Mouse (Mus musculus): ENCODE results near the gene Mafk. TPM values are rescaled to one million over a fixed set of nuclear protein-coding genes. Genes with fewer than 3 reads are reported as not detected.

Gene Mafk
- total RNA-seq, 2 experiments from 2014 or later: 28.8 to 39.0 TPM

DNA sequence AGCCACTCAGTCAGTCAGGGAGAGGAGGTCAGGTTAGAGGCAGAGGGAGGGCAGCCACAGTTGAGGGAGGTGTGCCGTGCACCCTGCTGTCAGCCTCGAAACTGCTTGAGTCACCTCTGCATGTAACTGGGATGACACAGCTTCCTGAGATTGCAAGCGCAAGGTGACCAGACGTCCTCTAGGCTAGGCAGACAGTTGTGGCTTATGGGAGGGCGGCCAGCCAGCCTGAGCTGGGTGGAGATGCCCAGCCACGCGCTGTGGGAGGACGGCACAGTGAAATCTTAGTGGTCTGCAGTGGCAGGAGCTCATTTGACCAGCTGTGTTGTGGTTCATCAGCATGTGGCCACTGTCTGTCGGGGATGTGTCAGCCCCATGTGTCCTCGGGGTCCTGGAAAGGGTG lies 3.6 kb downstream of the Mafk start:
- peak in 1 of 2 experiments; percentile 60 for DNase-seq (ENCODE audit: low spot score in 2 of 2)

DNA sequence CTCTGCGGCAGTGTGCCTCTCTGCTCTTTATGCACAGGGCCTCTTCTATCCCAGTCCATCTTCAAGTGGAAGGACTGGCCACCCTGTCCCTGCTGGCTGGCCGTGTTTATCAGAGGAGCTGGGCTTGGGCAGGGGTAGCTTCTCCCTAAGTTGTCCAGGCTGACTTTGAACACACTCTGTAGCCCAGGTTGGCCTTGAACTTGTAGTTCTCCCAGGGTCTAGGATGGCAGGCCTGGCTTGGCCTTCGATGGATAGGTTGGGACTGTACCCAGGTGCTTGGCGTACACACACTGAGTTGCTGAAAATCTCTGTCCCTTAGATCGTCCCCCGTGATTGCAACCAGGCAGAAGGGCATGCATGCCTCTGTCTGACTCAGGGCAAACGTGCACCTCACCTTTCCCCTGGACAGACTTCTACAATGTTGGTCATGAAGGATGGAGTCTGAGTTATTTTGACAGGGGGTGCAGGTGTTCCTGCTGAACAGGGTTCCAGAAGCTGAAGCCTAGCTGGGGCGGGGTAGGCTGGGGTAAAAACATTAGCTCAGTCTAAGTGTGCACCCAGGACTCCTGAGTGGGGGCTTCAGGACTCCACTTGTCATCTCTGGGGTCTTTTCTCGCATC lies 4.8 kb downstream of the Mafk start:
- DNase-seq (ENCODE audit: low spot score in 2 of 2): peak in 1 of 2 experiments; percentile 28

DNA sequence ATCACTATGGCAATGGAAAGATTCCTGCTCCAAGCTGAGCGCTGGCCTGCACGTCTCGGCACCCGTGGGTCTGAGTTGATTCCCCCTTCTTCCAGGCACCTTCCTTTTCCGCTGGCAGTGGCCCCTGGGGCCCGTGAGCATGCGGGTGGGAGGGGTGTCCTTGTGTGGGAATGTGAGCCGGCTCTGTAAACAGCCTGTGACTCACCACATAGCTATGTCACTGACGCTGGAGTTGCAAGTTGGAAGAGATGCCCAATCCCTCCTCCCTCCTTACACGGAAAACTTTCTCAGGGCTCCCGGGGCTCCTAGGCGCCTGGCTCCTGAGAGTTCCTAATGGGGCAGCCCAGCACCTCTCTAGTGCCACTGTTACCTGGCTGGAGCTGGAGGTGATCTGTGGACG lies 5.6 kb downstream of the Mafk start:
- peak; percentile 74 to 81 for DNase-seq (ENCODE audit: low spot score in 2 of 2)

DNA sequence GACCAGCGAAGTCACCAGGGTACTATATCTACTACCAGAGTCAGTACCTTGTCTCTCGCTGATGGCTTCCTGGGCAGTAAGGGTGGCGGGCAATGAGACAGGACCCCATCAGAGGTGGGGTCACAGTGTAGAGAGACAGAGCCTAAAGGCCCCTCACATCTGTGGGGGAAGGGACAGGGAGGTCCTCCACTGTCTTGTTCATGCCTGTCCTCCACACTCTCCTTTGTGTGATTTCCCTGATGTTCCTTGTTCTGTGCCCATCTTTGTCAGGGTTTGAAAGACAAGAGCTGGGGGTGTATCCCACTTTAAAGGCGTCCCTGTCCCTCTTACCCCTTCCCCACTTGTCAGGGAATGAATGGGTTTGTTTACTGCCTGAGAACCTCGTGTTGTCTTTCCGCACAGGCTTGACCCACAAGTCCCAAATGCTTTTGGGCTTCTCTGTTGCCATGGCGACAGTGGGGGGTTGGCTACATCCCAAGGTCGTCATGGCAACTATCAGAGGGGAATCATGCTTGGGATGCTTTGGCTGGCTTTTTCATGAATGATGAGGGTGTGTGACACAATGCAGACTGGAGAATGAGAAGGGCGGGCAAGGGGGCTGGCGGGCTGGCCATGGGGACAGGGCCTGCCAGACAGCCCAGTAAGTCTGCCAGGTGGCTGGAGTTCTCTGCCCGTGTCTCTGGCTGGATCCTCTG lies 6.3 kb downstream of the Mafk start:
- peak; percentile 87 to 92 for DNase-seq (ENCODE audit: low spot score in 2 of 2)

DNA sequence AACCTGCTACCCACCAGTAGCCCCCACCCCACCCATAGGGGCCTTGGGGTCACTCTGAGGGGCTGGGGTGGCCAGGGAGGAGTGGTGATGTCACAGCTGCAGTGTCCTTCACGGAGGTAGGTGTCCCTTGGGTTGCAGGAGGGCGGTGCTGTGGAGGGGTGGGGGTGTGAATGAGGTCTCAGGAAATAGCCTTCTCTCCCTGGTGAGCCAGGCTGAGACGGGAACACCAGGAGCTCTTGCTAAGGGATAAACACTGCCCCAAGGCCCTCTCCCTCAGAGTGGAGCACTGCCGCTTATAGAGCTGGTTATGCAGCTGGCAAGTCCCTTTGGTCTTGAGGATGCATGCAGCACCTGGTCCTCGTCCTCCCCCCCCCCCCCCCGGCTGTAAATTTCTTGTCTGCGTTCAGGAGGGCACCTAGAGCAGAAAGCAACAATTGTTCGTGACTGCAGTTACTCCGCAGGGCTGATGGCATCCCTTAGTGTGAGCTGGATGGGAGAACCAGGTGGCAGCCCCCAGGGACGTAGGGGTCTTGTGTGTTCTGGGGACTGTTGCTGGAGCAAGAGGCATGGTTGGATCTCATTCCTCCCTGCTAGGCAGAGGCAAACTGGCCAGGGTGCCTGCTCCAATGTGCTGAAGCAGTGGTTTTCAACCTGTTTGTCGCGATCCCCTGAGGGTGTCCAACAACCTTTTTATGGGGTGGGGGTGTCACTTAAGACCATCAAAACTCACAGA lies 7.0 kb downstream of the Mafk start:
- no peak for DNase-seq (ENCODE audit: low spot score in 2 of 2)

DNA sequence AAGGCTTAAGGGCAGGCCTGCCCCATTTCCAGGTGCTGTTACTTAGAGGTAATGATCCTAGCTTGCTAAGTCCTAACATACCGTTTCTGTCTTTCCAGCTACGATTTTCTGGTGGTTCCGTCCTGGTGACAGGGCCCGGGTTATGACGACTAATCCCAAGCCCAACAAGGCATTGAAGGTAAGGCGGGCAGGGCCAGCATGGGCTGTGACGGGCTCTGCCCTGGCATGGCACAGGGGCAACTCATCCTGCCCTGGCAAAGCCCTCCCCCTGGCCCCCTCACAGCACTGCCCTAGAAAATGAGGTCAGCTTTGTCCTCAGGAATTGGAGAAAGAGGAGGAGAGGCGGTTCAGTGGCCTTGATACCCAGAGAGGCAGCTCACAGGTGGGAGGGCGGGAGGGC lies 7.7 kb downstream of the Mafk start:
- DNase-seq (ENCODE audit: low spot score in 2 of 2): no peak

DNA sequence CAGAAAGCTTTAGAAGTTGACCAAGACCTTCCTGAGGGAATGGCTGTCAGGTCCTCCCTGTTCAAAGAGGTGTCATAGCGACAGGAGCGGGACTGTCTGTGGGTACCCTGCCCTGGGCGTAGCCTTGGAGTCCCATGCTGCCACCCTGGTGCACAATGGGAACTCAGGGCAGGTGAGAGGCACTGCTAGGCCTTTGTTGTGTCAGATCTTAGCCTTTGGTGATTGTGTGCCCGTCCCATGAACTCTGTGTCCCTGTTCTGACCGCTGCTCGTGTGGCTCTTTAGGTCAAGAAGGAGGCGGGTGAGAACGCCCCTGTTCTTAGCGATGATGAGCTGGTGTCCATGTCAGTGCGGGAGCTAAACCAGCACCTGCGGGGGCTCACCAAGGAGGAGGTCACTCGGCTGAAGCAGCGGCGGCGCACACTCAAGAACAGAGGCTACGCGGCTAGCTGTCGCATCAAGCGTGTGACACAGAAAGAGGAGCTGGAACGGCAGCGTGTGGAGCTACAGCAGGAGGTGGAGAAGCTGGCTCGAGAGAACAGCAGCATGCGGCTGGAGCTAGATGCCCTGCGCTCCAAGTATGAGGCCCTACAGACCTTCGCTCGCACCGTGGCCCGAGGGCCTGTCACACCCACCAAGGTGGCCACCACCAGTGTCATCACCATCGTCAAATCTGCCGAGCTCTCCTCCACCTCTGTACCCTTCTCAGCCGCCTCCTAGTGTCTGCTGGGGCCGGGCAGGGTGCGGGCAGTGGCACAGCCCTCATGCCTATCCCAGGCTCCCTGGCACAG lies 8.7 kb downstream of the Mafk start:
- no peak for DNase-seq (ENCODE audit: low spot score in 2 of 2)

DNA sequence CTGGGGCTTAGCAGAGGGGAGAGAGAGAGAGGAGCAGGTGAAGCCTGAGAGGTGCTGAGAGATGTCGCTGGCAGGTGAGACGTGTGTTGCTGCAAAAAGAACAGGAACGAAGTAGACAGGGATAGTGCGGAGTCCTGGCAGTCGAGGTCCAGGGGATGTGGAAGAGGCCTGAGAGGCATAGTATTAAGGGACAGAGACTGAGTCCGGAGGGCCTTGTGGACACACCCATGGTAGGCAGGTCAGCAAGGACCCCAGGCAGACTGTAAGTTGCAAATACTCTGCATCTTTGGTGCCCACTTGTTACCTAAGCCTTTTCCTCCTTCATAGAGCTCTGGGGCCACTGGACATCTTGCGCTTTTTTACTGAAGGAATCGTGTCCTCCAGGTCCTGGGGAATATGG lies 9.9 kb downstream of the Mafk start:
- DNase-seq (ENCODE audit: low spot score in 2 of 2): no peak

DNA sequence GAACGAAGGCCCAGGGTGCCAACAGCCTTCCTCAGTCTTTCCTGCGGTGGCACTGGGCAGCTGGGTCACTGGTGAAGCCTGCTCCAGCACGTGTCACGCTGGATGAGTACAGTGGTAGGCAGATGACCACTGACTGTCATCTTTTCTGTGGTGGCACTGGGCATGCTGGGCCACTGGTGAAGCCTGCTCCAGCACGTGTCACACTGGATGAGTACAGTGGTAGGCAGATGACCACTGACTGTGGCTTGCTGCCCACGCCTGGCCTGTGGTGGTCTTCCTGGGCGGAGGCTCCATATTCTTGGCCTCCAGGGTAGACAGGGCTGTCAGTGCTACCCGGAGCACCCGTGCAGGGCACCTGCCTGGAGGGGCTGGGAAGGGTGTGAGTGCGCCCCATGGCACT lies 10.6 kb downstream of the Mafk start:
- DNase-seq (ENCODE audit: low spot score in 2 of 2): no peak

DNA sequence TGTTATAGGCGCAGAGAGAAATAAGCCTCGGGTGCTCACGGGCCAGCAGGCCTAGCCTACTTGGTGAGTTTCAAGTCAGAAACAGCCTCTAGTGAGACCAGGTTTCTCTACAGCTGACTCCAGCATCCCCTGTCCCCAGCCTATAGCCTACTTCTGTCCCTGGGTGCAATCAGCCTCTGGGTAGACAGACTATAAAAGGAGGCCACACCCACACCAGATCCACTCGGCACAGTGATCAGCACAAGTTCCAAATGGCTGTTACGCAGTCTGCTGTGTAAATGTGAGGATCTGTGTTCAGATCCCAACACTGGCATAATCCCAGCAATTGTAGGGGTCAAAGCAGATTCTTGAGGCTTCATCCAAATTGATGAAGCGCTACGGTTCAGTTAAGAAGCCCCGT lies 11.9 kb downstream of the Mafk start:
- DNase-seq (ENCODE audit: low spot score in 2 of 2): no peak

DNA sequence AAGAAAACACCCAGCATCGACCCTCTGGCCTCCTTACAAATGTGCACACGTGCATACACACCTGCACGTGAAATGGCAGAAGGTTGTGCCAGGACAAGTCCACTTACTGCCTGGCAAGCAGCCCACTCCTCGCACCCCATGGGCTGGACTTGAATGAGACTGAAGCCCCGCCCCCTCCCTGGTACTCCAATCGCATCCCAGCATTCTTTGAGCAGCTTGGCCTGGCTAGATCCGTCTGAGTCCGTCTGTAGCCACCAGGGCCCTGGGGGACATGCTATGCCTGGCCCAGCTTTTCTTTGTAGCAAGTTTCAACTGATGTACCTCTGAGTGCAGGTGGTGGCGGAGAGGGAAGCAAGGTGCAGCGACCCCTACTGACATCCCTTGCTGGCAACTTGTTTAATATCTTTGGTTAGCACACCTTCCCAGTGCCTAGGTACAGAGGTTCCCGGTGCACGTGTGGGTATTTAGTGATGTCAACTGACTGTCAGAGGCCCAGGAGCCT lies 12.3 kb downstream of the Mafk start:
- no peak for DNase-seq (ENCODE audit: low spot score in 2 of 2)

DNA sequence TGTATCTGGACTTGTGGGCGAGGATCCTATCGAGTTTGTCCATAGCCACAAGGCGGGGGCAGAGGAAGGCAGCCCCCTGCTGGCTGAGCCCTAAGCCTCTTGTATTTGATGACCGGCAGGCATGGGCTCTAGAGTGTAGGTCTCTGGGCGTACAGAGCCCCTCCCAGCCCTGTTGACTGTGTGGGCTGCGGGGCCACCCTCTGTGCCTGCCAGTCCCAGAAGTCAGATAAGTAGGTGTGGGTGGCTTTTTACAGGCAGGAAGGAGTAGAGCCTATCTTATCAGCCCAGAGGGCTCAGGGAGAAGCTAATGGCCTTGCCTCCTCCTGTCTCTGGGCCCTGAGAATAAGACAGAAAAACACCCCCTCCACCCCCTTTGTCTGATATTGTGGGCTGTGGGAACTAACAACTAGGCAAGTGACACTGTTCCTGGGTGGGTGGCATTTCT lies 12.8 kb downstream of the Mafk start:
- no peak for DNase-seq (ENCODE audit: low spot score in 2 of 2)

DNA sequence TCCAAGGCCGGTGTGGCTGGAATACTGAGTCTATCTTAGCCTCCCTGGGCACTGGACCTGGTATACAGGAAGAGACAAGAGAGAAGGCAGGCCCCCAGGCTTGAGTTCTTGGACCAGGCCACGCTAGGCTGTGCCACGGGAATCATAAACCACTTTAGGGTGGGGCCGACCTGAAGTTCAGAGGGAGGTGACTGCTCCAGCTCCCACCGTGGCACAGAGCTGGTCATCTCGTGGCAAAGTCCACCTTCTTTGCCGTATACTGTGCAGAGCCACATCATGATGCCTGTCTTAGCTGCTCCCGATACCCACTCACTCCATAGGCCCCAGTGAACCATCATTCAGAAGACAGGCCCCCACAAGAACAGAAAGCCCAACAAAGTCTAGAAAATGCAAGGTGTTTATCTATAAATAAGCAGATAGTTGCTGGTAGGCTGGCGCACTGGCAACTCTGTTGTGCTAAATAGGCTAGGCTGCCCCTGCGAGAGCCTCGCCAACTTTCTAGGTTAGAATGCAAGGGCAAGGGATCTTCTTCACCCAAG lies 13.3 kb downstream of the Mafk start:
- DNase-seq (ENCODE audit: low spot score in 2 of 2): no peak

DNA sequence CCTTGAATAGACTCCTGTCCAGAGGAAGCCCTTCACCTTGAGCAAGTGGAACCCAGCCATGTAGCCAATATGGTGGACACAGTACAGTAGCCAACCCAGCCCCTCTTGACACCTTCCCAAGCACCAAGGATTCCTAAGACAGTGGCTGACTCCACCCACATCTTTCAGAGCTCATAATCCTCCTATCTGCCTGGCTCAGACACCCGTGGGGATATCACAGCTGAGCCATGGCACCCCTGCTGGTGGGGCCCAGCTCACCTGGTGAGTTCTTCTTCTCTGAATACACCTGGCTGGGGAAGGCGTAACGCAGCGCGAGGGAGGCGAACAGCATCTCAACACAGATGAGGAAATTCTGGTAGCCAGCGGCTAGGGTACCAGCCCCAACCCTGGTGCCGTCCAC lies 14.6 kb downstream of the Mafk start:
- DNase-seq (ENCODE audit: low spot score in 2 of 2): no peak

DNA sequence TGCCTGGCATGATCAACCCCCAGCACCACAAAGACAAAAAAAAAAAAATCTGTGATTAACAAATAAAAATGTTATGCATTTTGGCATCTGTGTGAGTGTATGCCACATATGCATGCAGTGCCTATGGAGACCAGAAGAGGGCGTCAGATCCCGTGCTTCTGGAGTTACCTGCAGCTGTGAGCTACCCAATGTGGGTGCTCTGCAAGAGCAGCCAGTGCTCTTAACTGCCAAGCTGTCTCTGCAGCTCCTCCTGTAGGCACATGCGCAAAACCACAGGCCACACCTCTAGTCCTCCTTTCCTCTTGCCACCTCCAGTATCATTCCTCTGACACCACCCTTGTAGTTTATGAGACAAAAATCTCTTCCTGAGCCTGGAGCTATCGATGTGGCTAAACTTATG lies 18.1 kb downstream of the Mafk start:
- no peak for DNase-seq (ENCODE audit: low spot score in 2 of 2)

DNA sequence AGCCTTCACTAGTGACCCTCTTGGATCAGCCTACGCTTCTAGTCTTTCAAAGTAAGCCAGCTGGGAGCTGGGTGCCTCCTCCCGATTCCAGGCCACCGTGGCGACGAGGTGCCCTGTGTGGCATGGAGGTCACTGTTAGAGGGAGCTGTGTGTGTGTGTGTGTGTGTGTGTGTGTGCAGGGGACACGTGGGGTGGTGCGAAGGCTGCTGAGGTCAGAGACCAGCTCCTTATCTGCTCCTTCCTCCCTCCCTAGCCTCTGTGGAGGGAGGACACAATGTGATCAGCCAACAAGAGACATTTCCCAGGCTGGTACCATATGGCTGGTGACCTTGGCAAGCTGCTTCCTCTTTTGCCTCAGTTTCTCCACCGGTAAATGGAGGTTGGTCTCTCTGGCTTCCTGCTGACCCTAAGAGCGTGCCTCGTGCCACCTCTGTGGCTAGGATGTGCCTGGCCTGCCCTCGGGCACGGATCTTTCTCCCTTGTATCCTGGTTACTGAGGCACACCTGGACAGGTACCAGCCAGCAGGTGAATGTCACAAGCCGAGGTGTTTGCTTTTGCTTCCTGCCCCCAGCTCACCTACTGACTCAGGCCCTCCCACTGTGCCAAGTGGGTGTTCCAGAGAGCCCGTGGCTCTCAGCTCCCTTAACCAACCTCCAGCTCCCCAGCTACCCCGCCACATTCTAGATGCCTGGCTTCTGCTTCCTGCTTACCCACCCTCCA lies 20.5 kb downstream of the Mafk start:
- no peak for DNase-seq (ENCODE audit: low spot score in 2 of 2)

DNA sequence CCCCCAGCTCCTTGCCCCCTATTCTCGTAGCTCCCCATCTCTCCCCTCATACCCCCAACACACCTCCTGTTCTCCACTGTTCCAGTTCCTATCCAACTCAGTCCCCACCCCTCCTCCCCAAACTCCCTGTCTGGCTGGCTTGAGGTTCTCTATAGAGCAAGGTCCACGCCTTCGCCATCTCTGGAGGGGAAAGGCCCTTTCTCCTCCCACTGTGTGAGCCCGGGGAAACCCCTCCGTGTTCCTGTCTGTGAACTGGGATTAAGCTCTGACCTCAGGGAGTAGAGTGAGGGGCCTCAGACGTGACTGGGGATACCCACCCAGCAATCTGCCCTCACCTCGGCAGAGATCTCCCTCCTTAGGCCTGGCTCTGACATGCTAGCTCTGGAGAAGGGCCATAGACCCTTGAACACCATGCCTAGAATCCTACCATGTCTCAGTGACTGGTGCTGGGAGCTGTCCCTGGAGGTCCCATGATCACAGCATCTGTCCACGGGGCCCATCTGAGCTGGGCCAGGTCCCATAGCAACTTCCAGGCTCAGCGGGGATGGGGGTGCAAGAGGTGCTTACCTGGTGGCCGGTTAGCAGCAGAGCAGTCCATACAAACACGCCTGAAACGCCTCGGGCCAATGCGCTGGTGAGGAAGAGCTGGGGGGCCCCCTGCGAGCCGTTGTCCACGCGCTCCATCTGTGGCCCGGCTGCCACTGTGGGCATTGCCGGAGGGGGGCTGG lies 21.2 kb downstream of the Mafk start:
- no peak for DNase-seq (ENCODE audit: low spot score in 2 of 2)

DNA sequence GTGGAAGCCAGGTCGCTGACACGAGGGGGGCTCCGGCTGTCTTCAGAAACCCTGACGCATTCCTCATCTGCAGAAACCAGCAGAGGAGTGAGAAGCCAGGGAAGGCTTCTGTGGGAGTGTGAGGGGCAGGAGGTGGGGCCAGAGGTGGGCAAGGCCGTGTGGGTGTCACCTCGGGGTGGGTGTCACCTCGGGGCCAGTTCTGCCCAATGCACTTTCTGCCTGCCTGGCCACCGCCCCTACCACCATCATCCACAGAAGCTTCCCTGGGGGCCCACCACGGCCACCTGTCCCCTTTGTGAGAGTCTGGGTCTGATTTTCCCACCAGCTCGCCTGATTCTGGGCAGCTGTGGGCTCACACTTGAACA lies 21.8 kb downstream of the Mafk start:
- no peak for DNase-seq (ENCODE audit: low spot score in 2 of 2)

DNA sequence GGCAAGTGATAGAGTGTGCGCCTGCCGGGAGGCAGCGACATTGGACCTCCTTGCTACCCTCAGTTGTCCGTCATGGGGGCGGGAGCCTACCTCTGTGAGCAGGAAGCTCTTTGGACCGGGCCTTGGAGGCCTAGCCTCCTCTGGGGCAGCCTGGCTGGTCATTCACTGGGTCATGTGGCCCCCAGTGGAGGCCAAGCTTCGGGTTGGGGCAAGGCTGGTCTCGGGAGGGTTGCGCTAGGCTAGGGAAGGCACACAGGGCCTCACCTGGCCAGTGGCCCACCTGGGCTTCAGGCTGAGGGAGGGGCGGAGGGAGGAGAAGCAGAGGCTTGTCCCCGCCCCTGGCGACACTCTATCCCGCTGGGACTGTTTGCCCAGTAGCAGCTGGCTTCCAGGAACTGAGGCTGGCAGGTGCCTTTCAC lies 22.7 kb downstream of the Mafk start:
- DNase-seq (ENCODE audit: low spot score in 2 of 2): no peak

DNA sequence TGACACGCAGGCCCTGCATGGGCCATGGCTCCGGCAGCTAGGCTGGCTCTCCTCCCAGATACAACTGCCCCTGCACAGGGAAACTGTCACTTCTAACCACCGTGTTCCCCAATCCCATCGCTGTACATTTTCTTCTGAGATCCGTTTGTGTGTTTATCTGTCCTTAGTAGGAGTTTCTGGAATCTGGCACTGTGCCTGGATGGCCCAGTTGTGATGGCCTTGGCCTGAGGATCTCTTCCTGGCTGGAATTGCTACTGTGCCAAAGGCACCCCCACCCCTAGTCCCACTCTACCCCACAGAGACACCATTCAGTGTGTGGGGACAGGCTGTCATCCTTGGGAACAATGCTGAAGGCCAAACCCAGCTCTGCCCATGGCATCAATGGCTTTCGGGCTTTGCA lies 24.7 kb downstream of the Mafk start:
- DNase-seq (ENCODE audit: low spot score in 2 of 2): peak in 1 of 2 experiments; percentile 12

Data from adrenal gland, adult 18-20 months (tissue).